Comparison of ENCODE assay signal across 21 mouse cellular contexts in the genomic region with DNA sequence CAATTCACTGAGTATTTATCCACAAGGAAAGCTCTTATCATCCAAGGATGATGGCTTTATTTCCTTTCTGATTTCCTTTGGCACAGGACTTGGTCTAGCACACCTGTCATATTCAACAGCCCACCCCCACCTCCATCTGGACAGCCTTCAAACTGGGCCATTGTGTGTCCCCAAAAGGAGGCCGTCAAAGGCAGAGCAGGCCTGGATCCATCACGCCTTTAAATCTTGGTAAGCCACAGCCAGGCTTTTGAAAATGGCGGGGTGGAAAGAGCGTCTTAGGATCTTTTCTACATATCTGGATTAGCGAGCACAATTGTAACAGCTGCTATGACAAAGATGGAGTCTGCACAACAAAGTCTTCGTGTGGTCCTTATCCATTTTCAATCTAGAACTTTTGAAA.
A peak's percentile ranks its signal among the peaks of the same experiment; 100 is the strongest.
DNase-seq lines count a peak whose midpoint lies in the region; ATAC-seq and TF ChIP-seq lines count a peak whose summit lies in the region.
"Had no signal": no experiment of that assay in that cellular context is flagged by ENCODE, and none has a peak within 500 bp of the region (broad histone marks: within the 10 kb centered on the region; RNA-seq: fewer than 3 reads in every experiment).

No protein-coding gene starts in this region.

- H3K27ac ChIP-seq in left cerebral cortex, adult 2 months, result peak overlapping the region; percentile 44; the same call in 1 of the 2 replicates
- H3K27ac ChIP-seq: forebrain, embryonic 10.5 days; heart, adult 2 months; heart, embryonic 10.5 days; hindbrain, embryonic 15.5 days had no signal

- no peak for TF ChIP-seq CTCF in left cerebral cortex, adult 2 months (IDR thresholded peaks at IDR 0.05)

- ATAC-seq in cerebellum, adult (ENCODE audit: insufficient number of reproducible peaks, low FRiP score, low TSS enrichment), result no peak
- ATAC-seq in frontal cortex, adult (ENCODE audit: low TSS enrichment), result peak; percentile 10; the same call in 1 of the 2 replicates
- ATAC-seq: activated CD4-positive, CD25-positive, alpha-beta regulatory T cell, adult 4 months; forebrain, postnatal 0 days; intestine, postnatal 0 days had no signal

- H3K4me3 ChIP-seq in left cerebral cortex, adult 2 months, result no peak overlapping the region
- H3K4me3 ChIP-seq: forebrain, embryonic 10.5 days; heart, adult 2 months; heart, embryonic 10.5 days; hindbrain, embryonic 15.5 days had no signal

- DNase-seq in cerebellum, postnatal 14 days, result peak; percentile 12 to 23
- no peak for DNase-seq in frontal cortex, postnatal 25 days (ENCODE audit: low spot score in 2 of 2)
- DNase-seq in left cerebral cortex, adult 2 months (ENCODE audit: extremely low spot score in 1 of 2, low spot score in 2 of 2), result no peak
- DNase-seq in left cerebral cortex, adult 11 months (ENCODE audit: low spot score), result no peak
- DNase-seq: adrenal gland, adult 8-10 months; adrenal gland, postnatal 25 days; cerebellum, adult 11-12 months; cerebellum, adult 8-10 months; forebrain, postnatal 0 days; gastrocnemius, postnatal 10 days; gastrocnemius, postnatal 36 days; heart, adult 2 months; heart, postnatal 36 days; kidney, adult 2 months had no signal

- intact Hi-C loops in left cerebral cortex, adult 2 months (cut with DNase I), result no loop called here

Comparison
In these comparisons a context has a peak if more than half of its experiments do, and no peak if none do; other contexts are left out.
1. DNase-seq: peak in cerebellum, postnatal 14 days (2 of 2); none in frontal cortex, postnatal 25 days (0 of 2), left cerebral cortex, adult 2 months (0 of 2) and left cerebral cortex, adult 11 months (single experiment).